Mouse (Mus musculus) liver, embryonic 13.5 days (tissue): Measurements from ENCODE around the gene Cop1. TPM values are rescaled to one million over a fixed set of nuclear protein-coding genes. Genes with fewer than 3 reads are reported as not detected.

Experiments used
- ATAC-seq: fragments of 200-750 bp; cut with Nextera tagmentation; 2 replicates; pipeline ENCODE4 v1.8.0; 2017; ENCODE audit warnings: low read depth, mild to moderate bottlenecking, moderate number of reproducible peaks, moderate library complexity
- DNase-seq: peaks from one replicate; pipeline ENCODE4 v3.0.0; 2022
- H3K27ac ChIP-seq: fragments of 300-500 bp; sonication (generic); 2 replicates; pipeline ENCODE4 v1.5.1; 2015; ENCODE audit warnings: moderate library complexity, mild to moderate bottlenecking, inconsistent platforms
- H3K27me3 ChIP-seq: fragments of 300-500 bp; sonication (generic); 2 replicates; pipeline ENCODE4 v1.6.1; 2015; ENCODE audit warnings: mild to moderate bottlenecking, inconsistent platforms
- H3K36me3 ChIP-seq: fragments of 300-500 bp; sonication (generic); 2 replicates; pipeline ENCODE4 v1.6.1; 2015; ENCODE audit warnings: mild to moderate bottlenecking, inconsistent platforms
- H3K4me1 ChIP-seq: fragments of 300-500 bp; sonication (generic); replicated peaks from 2 replicates; pipeline ENCODE4 v1.6.1; 2015; ENCODE audit warnings: inconsistent platforms
- H3K4me2 ChIP-seq: fragments of 300-500 bp; sonication (generic); 2 replicates; pipeline ENCODE4 v1.6.1; 2015; ENCODE audit warnings: inconsistent platforms, mild to moderate bottlenecking, moderate library complexity
- H3K4me3 ChIP-seq: fragments of 300-500 bp; sonication (generic); replicated peaks from 2 replicates; pipeline ENCODE4 v1.5.1; 2015; ENCODE audit warnings: mild to moderate bottlenecking, inconsistent platforms
- H3K9ac ChIP-seq: fragments of 300-500 bp; sonication (generic); 2 replicates; pipeline ENCODE4 v1.6.1; 2015; ENCODE audit warnings: mild to moderate bottlenecking, inconsistent platforms
- H3K9me3 ChIP-seq: fragments of 300-500 bp; sonication (generic); replicated peaks from 2 replicates; pipeline ENCODE4 v1.6.1; 2016; ENCODE audit warnings: inconsistent platforms
- WGBS: fragments of 180-500 bp; shearing (Covaris S2); methylation state at CpG from one replicate; pipeline ENCODE4 v1.1.7; 2015; ENCODE audit not compliant: insufficient replicate concordance; 5-methylcytosine and 5-hydroxymethylcytosine counted together
- polyA plus RNA-seq: library from polyadenylated mRNA; unstranded; fragments of >200 nt; fragmentation: Nextera tagmentation; extraction: Ambion mirVana; gene quantifications from 2 replicates; pipeline ENCODE4 v1.2.1, GENCODE M21; 2015

The Cop1 gene
- polyA plus RNA-seq, 1 experiment from 2014 or later: 41.1 TPM

GRCm38 (mm10) chr1:159234496-159234895 is 2.4 kb downstream of the Cop1 start:
- peak overlapping the region; percentile 82 for H3K9ac ChIP-seq
- peak; percentile 64 for DNase-seq
- peak; percentile 71 for ATAC-seq
- no peaks in the 10 kb centered on the region; the same call in 1 of the 2 replicates for H3K36me3 ChIP-seq
- H3K27ac ChIP-seq: peak overlapping the region; percentile 89
- H3K4me3 ChIP-seq: peak overlapping the region; percentile 73
- peaks cover 57% of the 10 kb centered on the region for H3K4me1 ChIP-seq
- no peaks in the 10 kb centered on the region for H3K27me3 ChIP-seq
- H3K4me2 ChIP-seq: peak overlapping the region; percentile 66
- H3K9me3 ChIP-seq: no peaks in the 10 kb centered on the region
- WGBS: 23% methylated on average over 2 of the region's 2 CpGs

- 17% methylated on average over 2 of the region's 2 CpGs for WGBS
- peaks cover 11% of the 10 kb centered on the region for H3K36me3 ChIP-seq
- DNase-seq: peak; percentile 49
- peak overlapping the region; percentile 63 for H3K9ac ChIP-seq
- peak; percentile 37 for ATAC-seq
- peak overlapping the region; percentile 58 for H3K4me2 ChIP-seq
- H3K4me3 ChIP-seq: peak overlapping the region; percentile 36
- no peaks in the 10 kb centered on the region for H3K27me3 ChIP-seq
- H3K9me3 ChIP-seq: no peaks in the 10 kb centered on the region
- H3K4me1 ChIP-seq: peaks cover 62% of the 10 kb centered on the region
- H3K27ac ChIP-seq: peak overlapping the region; percentile 88
Measured at GRCm38 (mm10) chr1:159235674-159236073, 3.6 kb downstream of the Cop1 start.

GRCm38 (mm10) chr1:159238147-159238546 is 6.0 kb downstream of the Cop1 start:
- peak; percentile 75 for DNase-seq
- Histone ChIP-seq H3K4me2 (peak overlapping the region; percentile 73), H3K4me1 (peaks cover 57% of the 10 kb centered on the region), H3K27ac (peak overlapping the region; percentile 98), H3K4me3 (peak overlapping the region; percentile 40), H3K36me3 (peaks cover 27% of the 10 kb centered on the region), H3K9me3 (no peaks in the 10 kb centered on the region), H3K9ac (peak overlapping the region; percentile 65), H3K27me3 (no peaks in the 10 kb centered on the region)
- ATAC-seq: peak; percentile 89
- 18% methylated on average over 6 of the region's 6 CpGs for WGBS

GRCm38 (mm10) chr1:159250320-159250719 is 18.2 kb downstream of the Cop1 start:
- Histone ChIP-seq H3K4me1 (no peaks in the 10 kb centered on the region), H3K4me2 (no peak overlapping the region), H3K4me3 (no peak overlapping the region), H3K9me3 (no peaks in the 10 kb centered on the region), H3K9ac (no peak overlapping the region), H3K36me3 (peaks cover 43% of the 10 kb centered on the region), H3K27ac (no peak overlapping the region), H3K27me3 (no peaks in the 10 kb centered on the region)
- ATAC-seq (no peak), DNase-seq (no peak)
- WGBS: 68% methylated on average over 2 of the region's 2 CpGs

GRCm38 (mm10) chr1:159253078-159253477 is 21.0 kb downstream of the Cop1 start:
- Histone ChIP-seq H3K9ac (no peak overlapping the region), H3K9me3 (no peaks in the 10 kb centered on the region), H3K36me3 (peaks cover 50% of the 10 kb centered on the region), H3K4me1 (no peaks in the 10 kb centered on the region), H3K4me2 (no peak overlapping the region), H3K27me3 (no peaks in the 10 kb centered on the region), H3K4me3 (no peak overlapping the region), H3K27ac (no peak overlapping the region)
- WGBS: 93% methylated on average over 2 of the region's 2 CpGs
- ATAC-seq (no peak), DNase-seq (no peak)

GRCm38 (mm10) chr1:159254906-159255685 is 23.0 kb downstream of the Cop1 start:
- Histone ChIP-seq H3K27me3 (no peaks in the 10 kb centered on the region), H3K9ac (no peak overlapping the region), H3K9me3 (no peaks in the 10 kb centered on the region), H3K4me1 (no peaks in the 10 kb centered on the region), H3K36me3 (peaks cover 54% of the 10 kb centered on the region), H3K4me2 (no peak overlapping the region), H3K4me3 (no peak overlapping the region), H3K27ac (no peak overlapping the region)
- ATAC-seq (no peak), DNase-seq (no peak)
- WGBS: 78% methylated on average over 5 of the region's 5 CpGs

- no peaks in the 10 kb centered on the region for H3K4me1 ChIP-seq
- H3K27ac ChIP-seq: no peak overlapping the region
- H3K27me3 ChIP-seq: no peaks in the 10 kb centered on the region
- peaks cover 52% of the 10 kb centered on the region for H3K36me3 ChIP-seq
- H3K4me2 ChIP-seq: no peak overlapping the region
- no peak overlapping the region for H3K4me3 ChIP-seq
- WGBS: 63% methylated on average over 1 of the region's 1 CpGs
- H3K9ac ChIP-seq: no peak overlapping the region
- ATAC-seq (no peak), DNase-seq (no peak)
- H3K9me3 ChIP-seq: no peaks in the 10 kb centered on the region
Measured at GRCm38 (mm10) chr1:159256543-159256942, 24.4 kb downstream of the Cop1 start.

GRCm38 (mm10) chr1:159263820-159264219 is 31.7 kb downstream of the Cop1 start:
- Histone ChIP-seq H3K9ac (no peak overlapping the region), H3K4me1 (no peaks in the 10 kb centered on the region), H3K36me3 (peaks cover 28% of the 10 kb centered on the region), H3K4me3 (no peak overlapping the region), H3K27me3 (no peaks in the 10 kb centered on the region), H3K27ac (no peak overlapping the region), H3K4me2 (no peak overlapping the region), H3K9me3 (no peaks in the 10 kb centered on the region)
- DNase-seq (no peak), ATAC-seq (no peak)
- WGBS: 82% methylated on average over 3 of the region's 3 CpGs

- no peak overlapping the region for H3K27ac ChIP-seq
- no peak overlapping the region for H3K4me3 ChIP-seq
- H3K36me3 ChIP-seq: peaks cover 34% of the 10 kb centered on the region
- no peak for DNase-seq
- H3K4me2 ChIP-seq: no peak overlapping the region
- ATAC-seq: no peak
- H3K9me3 ChIP-seq: no peaks in the 10 kb centered on the region
- WGBS: 76% methylated on average over 1 of the region's 1 CpGs
- no peaks in the 10 kb centered on the region for H3K4me1 ChIP-seq
- no peak overlapping the region for H3K9ac ChIP-seq
- no peaks in the 10 kb centered on the region for H3K27me3 ChIP-seq
Measured at GRCm38 (mm10) chr1:159280072-159280471, 48.0 kb downstream of the Cop1 start.

- Histone ChIP-seq H3K4me3 (no peak overlapping the region), H3K36me3 (peaks cover 37% of the 10 kb centered on the region), H3K4me1 (no peaks in the 10 kb centered on the region), H3K9ac (no peak overlapping the region), H3K4me2 (no peak overlapping the region), H3K9me3 (no peaks in the 10 kb centered on the region), H3K27ac (no peak overlapping the region), H3K27me3 (no peaks in the 10 kb centered on the region)
- ATAC-seq (no peak), DNase-seq (no peak)
- 79% methylated on average over 1 of the region's 1 CpGs for WGBS
Measured at GRCm38 (mm10) chr1:159281861-159282260, 49.7 kb downstream of the Cop1 start.

GRCm38 (mm10) chr1:159286833-159287232 is 54.7 kb downstream of the Cop1 start:
- Histone ChIP-seq H3K9me3 (no peaks in the 10 kb centered on the region), H3K4me1 (no peaks in the 10 kb centered on the region), H3K27ac (no peak overlapping the region), H3K4me2 (no peak overlapping the region), H3K36me3 (peaks cover 33% of the 10 kb centered on the region), H3K9ac (no peak overlapping the region), H3K4me3 (no peak overlapping the region), H3K27me3 (no peaks in the 10 kb centered on the region)
- ATAC-seq: no peak
- WGBS: 64% methylated on average over 1 of the region's 1 CpGs
- DNase-seq: no peak

GRCm38 (mm10) chr1:159290219-159290618 is 58.1 kb downstream of the Cop1 start:
- DNase-seq (no peak), ATAC-seq (no peak)
- H3K27ac ChIP-seq: no peak overlapping the region
- H3K27me3 ChIP-seq: no peaks in the 10 kb centered on the region
- no peak overlapping the region for H3K4me3 ChIP-seq
- no peak overlapping the region for H3K4me2 ChIP-seq
- H3K36me3 ChIP-seq: peaks cover 43% of the 10 kb centered on the region
- H3K9me3 ChIP-seq: no peaks in the 10 kb centered on the region
- H3K4me1 ChIP-seq: peaks cover 8% of the 10 kb centered on the region; the same call in 1 of the 2 replicates
- H3K9ac ChIP-seq: no peak overlapping the region
